Mouse (Mus musculus) forebrain, postnatal 0 days (tissue): ENCODE measurements around the gene Fhit. TPM values are rescaled to one million over a fixed set of nuclear protein-coding genes. Genes with fewer than 3 reads are reported as not detected.

Experiments used
- ATAC-seq: fragments of 200-750 bp; cut with Nextera tagmentation; 2 replicates; pipeline ENCODE4 v1.8.0; 2017; ENCODE audit warnings: mild to moderate bottlenecking, moderate library complexity
- DNase-seq: peaks from one replicate; pipeline ENCODE4 v3.0.0-alpha.2; 2015
- H3K27ac ChIP-seq: fragments of 300-500 bp; sonication (generic); 2 replicates; pipeline ENCODE4 v1.5.1; 2014; ENCODE audit warnings: low read depth, mild to moderate bottlenecking, antibody characterized with exemption, low read length, moderate library complexity, mixed read lengths
- H3K27me3 ChIP-seq: fragments of 300-500 bp; sonication (generic); 2 replicates; pipeline ENCODE4 v1.6.1; 2014; ENCODE audit warnings: mild to moderate bottlenecking, low read length, mixed read lengths; ENCODE audit not compliant: insufficient read depth
- H3K36me3 ChIP-seq: fragments of 300-500 bp; sonication (generic); 2 replicates; pipeline ENCODE4 v1.6.1; 2014; ENCODE audit warnings: mild to moderate bottlenecking, moderate library complexity; ENCODE audit not compliant: insufficient read depth
- H3K4me1 ChIP-seq: fragments of 300-500 bp; sonication (generic); 2 replicates; pipeline ENCODE4 v1.6.1; 2014; ENCODE audit warnings: antibody characterized with exemption; ENCODE audit not compliant: insufficient read depth
- H3K4me2 ChIP-seq: fragments of 300-500 bp; sonication (generic); 2 replicates; pipeline ENCODE4 v1.6.1; 2014; ENCODE audit warnings: low read depth, mild to moderate bottlenecking, moderate library complexity
- H3K4me3 ChIP-seq: fragments of 300-500 bp; sonication (generic); 2 replicates; pipeline ENCODE4 v1.5.1; 2014; ENCODE audit warnings: low read depth, low read length, mixed read lengths
- H3K9ac ChIP-seq: fragments of 300-500 bp; sonication (generic); 2 replicates; pipeline ENCODE4 v1.6.1; 2014; ENCODE audit warnings: mild to moderate bottlenecking
- H3K9me3 ChIP-seq: fragments of 300-500 bp; sonication (generic); 2 replicates; pipeline ENCODE4 v1.6.1; 2016; ENCODE audit warnings: low read length
- CTCF ChIP-seq: sonication (generic); IDR thresholded peaks from 2 replicates; pipeline ENCODE4 v1.5.1; 2016; ENCODE audit warnings: antibody characterized with exemption, control low read depth, low read depth
- WGBS: fragments of 180-500 bp; shearing (Covaris S2); extraction: QIAGEN DNeasy Blood & Tissue Kit; methylation state at CpG from one replicate; pipeline ENCODE4 v1.1.7; 2014; 5-methylcytosine and 5-hydroxymethylcytosine counted together
- polyA plus RNA-seq: library from polyadenylated mRNA; unstranded; fragments of >200 nt; fragmentation: Nextera tagmentation; extraction: Ambion mirVana; gene quantifications from 2 replicates; pipeline ENCODE4 v1.2.1, GENCODE M21; 2015
- total RNA-seq: library from RNA; depleted of rRNA; stranded (reverse); fragments of >200 nt; gene quantifications from 2 replicates; pipeline ENCODE4 v1.2.3, GENCODE M21; 2014

The Fhit gene
- total and polyA plus RNA-seq, 2 experiments from 2014 or later, result 8.0 to 8.9 TPM

DNA sequence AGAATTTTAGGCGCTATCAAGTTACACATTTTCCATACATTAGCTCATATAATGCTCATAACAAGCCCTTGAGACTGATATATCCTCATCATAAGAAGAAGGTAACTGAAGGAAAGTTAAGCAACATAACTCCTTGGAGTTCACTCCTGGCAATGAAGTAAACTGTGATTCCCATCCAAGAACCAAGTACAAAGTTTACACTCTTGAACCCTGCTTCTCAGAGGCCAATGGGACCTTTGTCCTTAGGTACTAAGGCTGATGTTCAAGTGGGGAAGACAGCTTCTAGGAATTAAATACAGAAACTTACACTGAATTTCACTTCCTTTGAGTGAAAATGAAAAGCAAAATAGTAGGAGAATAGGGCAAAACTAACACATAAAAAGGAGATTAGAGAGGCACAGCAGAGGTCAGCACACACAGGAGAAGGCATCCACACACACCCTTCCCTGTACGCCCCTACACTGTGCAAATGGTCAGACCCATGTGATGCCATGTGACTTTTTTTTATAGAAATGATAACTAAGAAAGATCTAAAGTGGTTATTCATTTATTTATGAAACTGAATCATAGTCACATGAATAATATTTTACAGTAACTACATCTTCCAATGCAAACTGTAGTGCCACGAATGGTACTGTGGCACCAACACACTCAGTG is 752.4 kb downstream of the Fhit start:
- Histone ChIP-seq H3K27ac (no peak overlapping the region), H3K4me3 (no peak overlapping the region), H3K27me3 (no peaks in the 10 kb centered on the region), H3K9ac (no peak overlapping the region), H3K4me2 (no peak overlapping the region), H3K9me3 (no peaks in the 10 kb centered on the region), H3K36me3 (no peaks in the 10 kb centered on the region), H3K4me1 (no peaks in the 10 kb centered on the region)
- no peak for ATAC-seq
- no peak for TF ChIP-seq CTCF
- 93% methylated on average over 3 of the region's 3 CpGs for WGBS
- DNase-seq, result no peak

DNA sequence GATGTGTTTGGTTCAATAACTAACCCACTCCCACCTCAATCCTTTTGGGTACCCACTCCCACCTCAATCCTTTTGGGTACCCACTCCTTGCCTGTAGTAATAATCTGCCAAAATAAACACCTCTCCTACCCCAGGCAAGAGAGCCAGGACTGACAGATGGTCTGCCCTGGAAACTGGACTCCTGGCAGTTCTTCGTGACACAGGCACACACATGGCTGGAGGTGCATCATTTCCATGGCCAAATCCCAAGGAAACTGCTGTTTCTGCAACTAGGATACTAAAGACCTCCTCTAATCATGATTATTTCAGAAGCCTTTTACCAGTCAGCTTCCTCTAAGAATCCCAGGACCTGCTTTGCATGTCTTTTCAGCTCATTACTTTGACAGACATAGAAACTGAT is 756.5 kb downstream of the Fhit start:
- no peak for DNase-seq
- Histone ChIP-seq H3K9me3 (no peaks in the 10 kb centered on the region), H3K4me3 (no peak overlapping the region), H3K27me3 (no peaks in the 10 kb centered on the region), H3K4me2 (no peak overlapping the region), H3K4me1 (no peaks in the 10 kb centered on the region), H3K36me3 (no peaks in the 10 kb centered on the region), H3K9ac (no peak overlapping the region), H3K27ac (no peak overlapping the region)
- no peak for ATAC-seq
- 63% methylated on average over 1 of the region's 1 CpGs for WGBS
- no peak for TF ChIP-seq CTCF

DNA sequence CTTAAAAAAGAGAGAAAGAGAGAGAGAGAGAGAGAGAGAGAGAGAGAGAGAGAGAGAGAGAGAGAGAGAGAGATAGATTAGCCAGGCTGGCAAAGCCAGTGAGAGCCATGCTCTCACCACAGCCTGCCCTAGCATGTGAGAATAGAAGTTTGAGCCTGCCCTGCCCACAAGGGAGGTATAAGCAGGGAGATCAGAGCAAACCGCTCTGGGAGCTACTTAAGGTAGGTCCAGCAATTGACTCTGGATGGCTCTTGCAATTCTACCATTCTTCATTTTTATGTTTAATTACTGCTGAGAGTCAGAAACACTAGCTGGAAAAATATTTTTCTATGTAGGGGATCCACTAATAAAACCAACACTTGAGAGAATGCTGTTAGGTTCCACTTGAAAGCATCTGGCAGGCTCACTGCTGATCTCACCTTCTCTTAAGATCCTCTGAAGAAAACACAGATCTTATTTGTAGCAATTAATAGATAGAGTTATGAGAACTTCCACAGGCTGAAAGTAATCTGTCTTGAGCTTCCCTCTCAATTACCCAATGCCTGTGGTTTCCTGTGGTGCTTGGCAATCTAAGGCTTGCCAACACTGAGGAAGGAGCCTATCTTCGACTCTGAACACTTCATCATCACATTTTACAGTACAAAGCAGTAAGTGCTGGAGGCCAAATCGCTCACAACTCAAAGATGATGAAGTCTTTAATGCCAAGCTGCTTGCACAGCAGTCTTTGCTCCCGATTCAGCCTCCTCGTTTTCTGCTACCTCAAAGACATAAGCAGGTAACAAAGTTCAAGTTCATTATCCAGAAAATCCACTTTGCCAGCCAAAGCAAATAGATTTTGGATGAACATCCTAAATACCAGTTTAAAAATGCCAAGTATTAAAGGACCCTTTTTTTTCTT is 793.8 kb downstream of the Fhit start:
- Histone ChIP-seq H3K36me3 (no peaks in the 10 kb centered on the region), H3K27ac (no peak overlapping the region), H3K4me3 (no peak overlapping the region), H3K4me1 (no peaks in the 10 kb centered on the region), H3K9me3 (no peaks in the 10 kb centered on the region), H3K27me3 (no peaks in the 10 kb centered on the region), H3K4me2 (no peak overlapping the region), H3K9ac (no peak overlapping the region)
- WGBS, result 61% methylated on average over 5 of the region's 5 CpGs
- DNase-seq (peak; percentile 1), ATAC-seq (no peak)
- TF ChIP-seq CTCF, result no peak

DNA sequence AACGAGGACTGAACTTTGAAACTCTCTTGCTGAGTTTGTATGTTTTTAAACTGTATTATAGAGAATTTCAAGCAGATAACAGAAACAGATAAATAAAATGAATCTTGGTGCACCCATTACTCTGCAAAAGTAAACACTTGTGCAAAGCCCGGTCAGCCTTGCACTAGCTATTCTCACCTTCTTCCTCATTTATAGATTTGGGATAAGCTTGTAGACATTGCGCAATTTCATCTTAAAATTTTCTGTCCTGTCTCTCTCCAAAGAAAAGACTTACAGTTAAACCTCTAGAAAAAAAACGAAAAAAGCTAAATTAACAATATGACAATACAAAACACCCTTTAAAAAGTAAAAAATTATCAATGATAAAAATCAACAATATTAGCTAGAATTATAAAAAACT is 795.0 kb downstream of the Fhit start:
- ATAC-seq, result no peak
- Histone ChIP-seq H3K4me1 (no peaks in the 10 kb centered on the region), H3K27ac (no peak overlapping the region), H3K27me3 (no peaks in the 10 kb centered on the region), H3K4me3 (no peak overlapping the region), H3K4me2 (no peak overlapping the region), H3K9ac (no peak overlapping the region), H3K36me3 (no peaks in the 10 kb centered on the region), H3K9me3 (no peaks in the 10 kb centered on the region)
- DNase-seq, result no peak
- WGBS, result 97% methylated on average over 4 of the region's 4 CpGs
- no peak for TF ChIP-seq CTCF

DNA sequence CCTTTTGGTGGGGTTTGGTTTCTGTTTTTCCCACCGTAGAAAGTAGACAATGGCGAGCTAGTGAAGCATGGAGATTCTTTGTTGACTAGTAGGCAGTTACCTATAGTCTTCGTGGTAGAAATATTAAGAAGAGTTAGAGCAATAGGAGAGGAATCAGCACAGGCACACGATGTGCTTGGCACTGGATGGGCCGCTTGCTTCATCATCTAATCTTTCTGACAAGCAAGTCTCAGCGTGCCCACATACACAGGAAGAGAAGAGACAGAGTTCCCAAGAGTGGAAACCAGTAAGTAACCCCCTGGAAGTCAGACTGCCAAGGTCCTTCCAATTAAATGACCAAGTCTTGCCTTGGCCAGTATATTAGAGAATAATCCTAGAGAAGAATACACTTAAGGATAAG is 797.6 kb downstream of the Fhit start:
- Histone ChIP-seq H3K27ac (no peak overlapping the region), H3K4me1 (no peaks in the 10 kb centered on the region), H3K27me3 (no peaks in the 10 kb centered on the region), H3K36me3 (no peaks in the 10 kb centered on the region), H3K9me3 (no peaks in the 10 kb centered on the region), H3K4me2 (no peak overlapping the region), H3K9ac (no peak overlapping the region), H3K4me3 (no peak overlapping the region)
- DNase-seq (no peak), ATAC-seq (no peak)
- no peak for TF ChIP-seq CTCF
- WGBS, result 55% methylated on average over 6 of the region's 6 CpGs

DNA sequence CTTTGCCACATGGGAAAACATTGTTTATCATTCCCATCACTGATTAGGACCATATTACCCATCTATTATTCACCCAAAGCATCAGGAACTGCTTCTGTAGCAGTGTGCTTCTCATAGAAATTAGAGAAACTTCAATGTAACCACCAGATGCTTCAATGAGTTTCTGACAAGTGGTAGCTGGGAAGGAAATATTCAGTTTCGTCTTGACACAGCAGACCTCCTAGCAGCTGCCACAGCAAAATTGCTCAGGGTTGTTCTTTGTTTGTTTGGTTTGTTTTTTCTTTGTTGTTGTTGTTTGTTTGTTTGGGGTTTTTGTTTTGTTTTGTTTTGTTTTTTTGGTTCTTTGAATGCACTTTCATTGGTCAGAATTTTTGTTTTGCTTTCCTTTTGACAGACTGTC is 798.5 kb downstream of the Fhit start:
- Histone ChIP-seq H3K27me3 (no peaks in the 10 kb centered on the region), H3K36me3 (no peaks in the 10 kb centered on the region)
- no peak for TF ChIP-seq CTCF

DNA sequence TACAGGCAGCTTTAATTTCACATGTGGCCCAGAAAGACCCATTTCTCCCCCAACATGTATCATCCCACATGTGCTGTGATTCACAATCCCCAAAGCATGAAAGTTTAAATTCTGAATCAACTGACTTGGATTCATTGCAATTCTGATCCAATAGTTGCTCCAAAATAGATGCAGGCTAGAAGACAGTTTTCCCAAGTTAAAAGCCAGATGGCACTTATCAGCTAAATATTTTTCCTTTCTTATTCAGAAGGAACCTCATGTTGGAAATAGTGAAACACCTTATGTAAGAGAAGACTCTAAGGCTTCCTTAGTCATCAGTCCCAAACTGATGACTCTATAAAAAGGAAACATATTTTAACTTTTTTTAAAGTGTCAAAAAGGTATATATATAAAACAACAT is 815.9 kb downstream of the Fhit start:
- ATAC-seq, result no peak

More for the DNA sequence above, 798.5 kb downstream of the Fhit start:
- ATAC-seq (no peak), DNase-seq (no peak)
- Histone ChIP-seq H3K4me2 (no peak overlapping the region), H3K4me3 (no peak overlapping the region), H3K9ac (no peak overlapping the region), H3K27ac (no peak overlapping the region), H3K9me3 (no peaks in the 10 kb centered on the region), H3K4me1 (no peaks in the 10 kb centered on the region)
- 75% methylated on average over 1 of the region's 1 CpGs for WGBS

More for the DNA sequence above, 815.9 kb downstream of the Fhit start:
- no peak overlapping the region for H3K4me3 ChIP-seq
- no peaks in the 10 kb centered on the region for H3K4me1 ChIP-seq
- H3K4me2 ChIP-seq, result no peak overlapping the region
- no peak for TF ChIP-seq CTCF
- H3K9ac ChIP-seq, result no peak overlapping the region
- DNase-seq, result no peak
- no peaks in the 10 kb centered on the region for H3K9me3 ChIP-seq
- H3K36me3 ChIP-seq, result no peaks in the 10 kb centered on the region
- H3K27me3 ChIP-seq, result no peaks in the 10 kb centered on the region
- no peak overlapping the region for H3K27ac ChIP-seq
